In the genomic region with DNA sequence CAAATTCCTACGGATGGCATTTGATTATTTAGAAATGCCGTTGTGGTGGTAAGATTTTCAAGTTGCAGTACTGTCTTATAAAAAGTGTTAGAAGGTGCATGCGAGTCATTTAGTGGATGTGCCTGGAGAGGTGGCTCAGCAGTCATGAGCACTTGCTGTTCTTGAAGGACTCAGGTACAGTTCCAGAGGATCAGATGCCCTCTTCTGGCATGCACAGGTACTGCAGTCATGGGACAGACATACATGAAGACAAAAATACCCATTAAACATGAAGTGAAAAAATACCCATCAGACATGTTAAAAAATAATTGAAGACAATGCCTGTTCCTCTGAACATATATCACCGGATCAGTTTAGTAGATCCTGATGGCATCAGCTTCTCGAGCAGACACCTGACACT, we compare ENCODE assay signal across 10 mouse cellular contexts. TPM values are rescaled to one million over a fixed set of nuclear protein-coding genes. Genes with fewer than 3 reads are reported as not detected.
DNase-seq lines count a peak whose midpoint lies in the region; ATAC-seq and TF ChIP-seq lines count a peak whose summit lies in the region.
"Had no signal": no experiment of that assay in that cellular context is flagged by ENCODE, and none has a peak within 500 bp of the region (broad histone marks: within the 10 kb centered on the region; RNA-seq: fewer than 3 reads in every experiment).

No protein-coding gene starts in this region.

- no peak for TF ChIP-seq EP300 in lung, postnatal 0 days (IDR thresholded peaks at IDR 0.05)
- no peak for TF ChIP-seq EP300 in stomach, postnatal 0 days (optimal IDR thresholded peaks at IDR 0.05)

- ATAC-seq in cerebellum, adult (ENCODE audit: insufficient number of reproducible peaks, low FRiP score, low TSS enrichment), result no peak
- ATAC-seq in midbrain, embryonic 16.5 days, result no peak
- no peak for ATAC-seq in lung, postnatal 0 days
- ATAC-seq in stomach, postnatal 0 days (ENCODE audit: low FRiP score, low TSS enrichment), result no peak

- peak; percentile 74 for TF ChIP-seq CTCF in lung, postnatal 0 days (IDR thresholded peaks at IDR 0.05)
- peak; percentile 73 for TF ChIP-seq CTCF in stomach, postnatal 0 days (IDR thresholded peaks at IDR 0.05; ENCODE audit: low read depth)

- DNase-seq in cerebellum, adult 11 months, result peak; percentile 5
- peak; percentile 43 for DNase-seq in midbrain, embryonic 10.5 days (ENCODE audit: low spot score)
- peak; percentile 52 for DNase-seq in c-Kit-positive CD71-positive TER-119-positive erythroid progenitor cells, embryonic 14.5 days (ENCODE audit: low spot score)
- DNase-seq in heart, postnatal 36 days, result peak; percentile 7 to 45
- DNase-seq in lung, postnatal 0 days (ENCODE audit: low spot score), result peak; percentile 35
- DNase-seq in stomach, postnatal 0 days (ENCODE audit: low spot score), result peak; percentile 57

- no peak overlapping the region for H3K4me2 ChIP-seq in midbrain, embryonic 16.5 days (ENCODE audit: low read length)
- H3K4me2 ChIP-seq in lung, postnatal 0 days (replicated peaks; ENCODE audit: low read depth, low read length), result no peak overlapping the region
- H3K4me2 ChIP-seq in stomach, postnatal 0 days (replicated peaks; ENCODE audit: low read depth), result no peak overlapping the region
- H3K4me2 ChIP-seq: heart, embryonic 15.5 days had no signal

- no peaks in the 10 kb centered on the region for H3K36me3 ChIP-seq in midbrain, embryonic 10.5 days
- no peaks in the 10 kb centered on the region for H3K36me3 ChIP-seq in midbrain, embryonic 16.5 days (ENCODE audit: control insufficient read depth, insufficient read depth, low read length)
- no peaks in the 10 kb centered on the region for H3K36me3 ChIP-seq in lung, postnatal 0 days (ENCODE audit: insufficient read depth, low read length)
- no peaks in the 10 kb centered on the region for H3K36me3 ChIP-seq in stomach, postnatal 0 days (ENCODE audit: control insufficient read depth, insufficient read depth, low read length)
- H3K36me3 ChIP-seq: heart, embryonic 15.5 days had no signal

- H3K4me1 ChIP-seq in midbrain, embryonic 10.5 days, result no peaks in the 10 kb centered on the region
- no peaks in the 10 kb centered on the region for H3K4me1 ChIP-seq in midbrain, embryonic 16.5 days (ENCODE audit: control insufficient read depth, insufficient read depth, low read length)
- no peaks in the 10 kb centered on the region for H3K4me1 ChIP-seq in lung, postnatal 0 days (ENCODE audit: insufficient read depth, low read depth, low read length)
- H3K4me1 ChIP-seq in stomach, postnatal 0 days (replicated peaks; ENCODE audit: control insufficient read depth, insufficient read depth), result no peaks in the 10 kb centered on the region
- H3K4me1 ChIP-seq: heart, embryonic 15.5 days had no signal

- H3K27me3 ChIP-seq in midbrain, embryonic 10.5 days (ENCODE audit: low read depth, poor library complexity, severe bottlenecking), result no peaks in the 10 kb centered on the region
- H3K27me3 ChIP-seq in midbrain, embryonic 16.5 days (ENCODE audit: control insufficient read depth, insufficient read depth, low read depth, low read length), result no peaks in the 10 kb centered on the region
- no peaks in the 10 kb centered on the region for H3K27me3 ChIP-seq in lung, postnatal 0 days (replicated peaks; ENCODE audit: insufficient read depth, low read length)
- no peaks in the 10 kb centered on the region for H3K27me3 ChIP-seq in stomach, postnatal 0 days (ENCODE audit: control insufficient read depth, insufficient read depth, low read length)
- H3K27me3 ChIP-seq: heart, embryonic 15.5 days had no signal

- intact Hi-C loops in heart, postnatal 36 days (cut with DNase I), result no loop called here

- H3K4me3 ChIP-seq in midbrain, embryonic 10.5 days, result no peak overlapping the region
- H3K4me3 ChIP-seq in midbrain, embryonic 16.5 days (ENCODE audit: low read depth, low read length), result no peak overlapping the region
- no peak overlapping the region for H3K4me3 ChIP-seq in lung, postnatal 0 days (ENCODE audit: low read depth, low read length)
- H3K4me3 ChIP-seq in stomach, postnatal 0 days (ENCODE audit: low read depth, low read length), result no peak overlapping the region
- H3K4me3 ChIP-seq: heart, embryonic 15.5 days; myocyte had no signal

- H3K9ac ChIP-seq in midbrain, embryonic 16.5 days (ENCODE audit: low read depth, low read length), result no peak overlapping the region
- no peak overlapping the region for H3K9ac ChIP-seq in lung, postnatal 0 days (replicated peaks; ENCODE audit: low read depth)
- no peak overlapping the region for H3K9ac ChIP-seq in stomach, postnatal 0 days (ENCODE audit: low read length)
- H3K9ac ChIP-seq: heart, embryonic 15.5 days had no signal

- 77% methylated on average over 5 of the region's 5 CpGs for WGBS in midbrain, embryonic 10.5 days
- 78% methylated on average over 5 of the region's 5 CpGs for WGBS in midbrain, embryonic 16.5 days
- 74% methylated on average over 5 of the region's 5 CpGs for WGBS in lung, postnatal 0 days
- 73% methylated on average over 5 of the region's 5 CpGs for WGBS in stomach, postnatal 0 days

- no peak overlapping the region for H3K27ac ChIP-seq in midbrain, embryonic 10.5 days (replicated peaks)
- no peak overlapping the region for H3K27ac ChIP-seq in midbrain, embryonic 16.5 days (ENCODE audit: low read length)
- H3K27ac ChIP-seq in lung, postnatal 0 days (ENCODE audit: low read length), result no peak overlapping the region
- no peak overlapping the region for H3K27ac ChIP-seq in stomach, postnatal 0 days (replicated peaks)
- H3K27ac ChIP-seq: heart, embryonic 15.5 days had no signal

- no peaks in the 10 kb centered on the region for H3K9me3 ChIP-seq in midbrain, embryonic 10.5 days (replicated peaks)
- H3K9me3 ChIP-seq in midbrain, embryonic 16.5 days (replicated peaks; ENCODE audit: control insufficient read depth, low read length, poor library complexity, severe bottlenecking), result no peaks in the 10 kb centered on the region
- H3K9me3 ChIP-seq in lung, postnatal 0 days (ENCODE audit: low read length), result no peaks in the 10 kb centered on the region
- H3K9me3 ChIP-seq in stomach, postnatal 0 days (ENCODE audit: control insufficient read depth, low read length), result no peaks in the 10 kb centered on the region
- H3K9me3 ChIP-seq: heart, embryonic 15.5 days had no signal

RNA-seq across cellular contexts. Expression of a gene that starts 29.7 kb away (rescaled TPM):
- polyA plus RNA-seq in midbrain, embryonic 10.5 days (2016; fragmentation: Nextera tagmentation; extraction: Ambion mirVana), result 23.6 and 38.5 TPM in 2 replicates
- 143 and 144 TPM in 2 replicates for polyA plus RNA-seq in midbrain, embryonic 16.5 days (2015; fragmentation: Nextera tagmentation; extraction: Ambion mirVana)
- total RNA-seq in heart, postnatal 36 days (2021), result 10 to 100 TPM; 49.7 to 56.5 TPM
- polyA plus RNA-seq in lung, postnatal 0 days (2015; fragmentation: Nextera tagmentation; extraction: Ambion mirVana), result 9.4 and 12.2 TPM in 2 replicates
- polyA plus RNA-seq in stomach, postnatal 0 days (2015; fragmentation: Nextera tagmentation; extraction: Ambion mirVana), result 11.0 TPM in 2 replicates

Comparison
In these comparisons a context has a peak if more than half of its experiments do, and no peak if none do; other contexts are left out.
1. DNase-seq: peak in every context shown above with its lines; median percentile 57 in stomach, postnatal 0 days; 52 in c-Kit-positive CD71-positive TER-119-positive erythroid progenitor cells, embryonic 14.5 days; 43 in midbrain, embryonic 10.5 days; 35 in lung, postnatal 0 days; 26 in heart, postnatal 36 days; 5 in cerebellum, adult 11 months.